Mouse (Mus musculus) right cerebral cortex, adult 18-20 months (tissue): ENCODE data around the gene Espn.
A peak's percentile ranks its signal among the peaks of the same experiment; 100 is the strongest.

Experiments used
- DNase-seq: peaks from one replicate; pipeline ENCODE4 v3.0.0; 2022; ENCODE audit warnings: mixed read lengths

The Espn gene

DNA sequence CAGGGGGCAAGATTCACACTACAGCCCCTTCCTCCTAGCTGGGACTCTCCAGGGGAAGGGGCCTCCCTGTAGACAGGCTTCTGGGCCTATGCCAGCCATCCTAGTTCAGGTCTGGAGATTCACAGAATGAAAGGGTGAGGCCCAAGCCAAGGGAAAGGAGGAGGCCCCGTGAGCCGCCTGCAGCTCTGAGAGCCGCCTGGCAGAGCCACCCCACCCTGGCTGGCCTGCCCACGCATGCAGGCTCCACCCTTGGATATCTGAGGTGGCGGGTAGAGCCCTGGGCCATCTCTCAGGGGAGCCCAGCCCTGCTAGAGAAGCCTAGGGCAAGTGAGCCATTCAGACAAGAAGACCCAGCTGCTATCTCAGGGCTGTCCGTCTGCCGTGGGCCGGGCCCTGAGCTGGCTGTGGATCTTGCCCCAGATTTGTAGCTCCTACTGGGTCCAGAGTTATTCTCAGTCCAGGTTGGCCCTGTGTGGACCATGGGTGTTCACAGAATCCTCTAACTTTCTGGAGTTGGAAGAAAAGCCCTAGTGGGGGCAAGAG is 59.3 kb downstream of the Espn start:
- no peak for DNase-seq

DNA sequence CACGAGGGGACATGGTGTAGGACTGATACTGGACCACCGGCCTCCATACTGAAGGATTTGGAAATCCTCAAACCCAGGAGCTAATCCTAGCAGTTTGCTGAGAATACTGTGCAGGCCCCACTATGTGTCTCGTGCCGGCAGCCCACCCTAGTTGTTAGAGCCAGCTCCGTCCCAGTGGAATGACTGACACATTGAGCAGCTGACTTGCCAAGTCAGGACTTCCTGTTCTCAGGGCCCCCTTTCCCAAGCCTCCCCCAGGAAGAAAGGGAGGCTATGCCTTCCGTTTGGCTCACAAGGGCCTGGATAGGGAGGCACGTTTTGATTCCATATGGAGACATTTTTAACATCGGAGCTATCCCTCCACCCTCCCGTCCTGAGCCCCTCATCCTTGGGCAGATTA is 62.0 kb downstream of the Espn start:
- no peak for DNase-seq

GRCm38 (mm10) chr4:152088556-152089120 is 63.5 kb downstream of the Espn start:
- peak; percentile 92 for DNase-seq

- DNase-seq = peak; percentile 77
These were observed 64.0 kb downstream of the Espn start for GRCm38 (mm10) chr4:152088133-152088532.

GRCm38 (mm10) chr4:152087211-152088081 is 64.7 kb downstream of the Espn start:
- no peak for DNase-seq

GRCm38 (mm10) chr4:152086505-152087210 is 65.5 kb downstream of the Espn start:
- DNase-seq = peak; percentile 71

GRCm38 (mm10) chr4:152084616-152085015 is 67.6 kb downstream of the Espn start:
- no peak for DNase-seq

DNA sequence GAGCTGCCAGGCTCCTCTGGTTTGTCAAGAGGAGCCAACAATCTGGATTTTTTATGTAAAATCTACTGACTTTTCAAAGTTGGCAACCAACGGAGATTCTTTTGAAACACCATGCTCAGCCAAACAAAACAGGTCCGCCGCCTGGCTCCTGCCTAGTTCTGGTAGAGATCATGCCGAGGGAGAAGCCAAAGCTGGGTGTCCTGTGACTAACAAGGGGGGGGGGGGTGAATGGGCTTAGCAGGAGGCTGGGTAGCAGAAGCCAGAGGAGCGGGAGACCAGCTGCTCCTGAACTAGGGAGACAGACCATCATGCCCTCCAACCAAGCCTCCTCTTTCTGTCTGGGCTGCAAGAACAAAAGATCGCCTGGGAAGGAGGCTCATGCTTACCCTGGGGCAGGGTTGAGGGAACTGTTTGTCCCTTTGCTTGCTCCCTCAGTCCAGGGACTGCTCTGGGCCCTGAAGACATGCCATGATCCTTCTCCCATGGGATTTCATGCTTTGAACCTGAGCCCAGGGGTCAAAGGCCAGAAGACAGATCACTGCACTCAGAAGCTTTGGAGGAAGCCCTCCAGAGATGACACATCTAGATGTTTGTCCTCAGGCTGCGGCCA is 68.5 kb downstream of the Espn start:
- DNase-seq = no peak

DNA sequence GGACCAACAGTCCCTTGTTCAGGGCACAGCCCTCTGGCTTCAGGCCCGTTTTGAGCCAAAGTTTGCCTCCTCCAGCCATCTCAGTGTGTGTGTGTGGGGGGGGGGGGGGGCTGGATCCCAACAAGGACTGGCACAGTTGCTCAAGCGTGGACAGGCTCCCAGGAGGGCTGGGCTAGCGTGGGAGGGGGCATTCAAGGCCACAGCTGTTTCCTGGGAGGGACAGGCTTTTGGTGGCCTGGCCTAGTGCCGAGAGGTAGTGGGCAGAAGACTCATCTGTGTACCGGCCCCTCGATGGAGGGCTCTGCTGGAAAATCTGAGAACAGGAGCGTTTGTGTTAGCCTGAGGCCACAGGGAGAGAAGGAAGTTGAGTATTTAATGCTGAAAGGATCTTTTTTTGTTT is 72.2 kb downstream of the Espn start:
- DNase-seq = no peak

DNA sequence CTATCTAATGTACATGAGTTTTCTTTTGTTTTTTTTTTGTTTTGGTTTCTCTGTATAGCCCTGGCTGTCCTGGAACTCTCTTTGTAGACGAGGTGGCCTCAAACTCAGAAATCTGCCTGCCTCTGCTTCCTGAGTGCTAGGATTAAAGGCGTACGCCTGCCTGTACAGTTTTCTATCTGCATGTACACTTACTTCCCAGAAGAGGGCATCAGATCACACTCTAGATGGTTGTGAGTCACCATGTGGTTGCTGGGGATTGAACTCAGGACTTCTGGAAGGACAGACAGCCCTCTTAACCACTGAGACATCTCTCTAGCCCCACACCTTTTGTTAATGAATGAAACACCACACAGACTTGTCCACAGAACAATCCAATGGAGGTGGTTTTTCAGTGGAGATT is 72.9 kb downstream of the Espn start:
- no peak for DNase-seq

DNA sequence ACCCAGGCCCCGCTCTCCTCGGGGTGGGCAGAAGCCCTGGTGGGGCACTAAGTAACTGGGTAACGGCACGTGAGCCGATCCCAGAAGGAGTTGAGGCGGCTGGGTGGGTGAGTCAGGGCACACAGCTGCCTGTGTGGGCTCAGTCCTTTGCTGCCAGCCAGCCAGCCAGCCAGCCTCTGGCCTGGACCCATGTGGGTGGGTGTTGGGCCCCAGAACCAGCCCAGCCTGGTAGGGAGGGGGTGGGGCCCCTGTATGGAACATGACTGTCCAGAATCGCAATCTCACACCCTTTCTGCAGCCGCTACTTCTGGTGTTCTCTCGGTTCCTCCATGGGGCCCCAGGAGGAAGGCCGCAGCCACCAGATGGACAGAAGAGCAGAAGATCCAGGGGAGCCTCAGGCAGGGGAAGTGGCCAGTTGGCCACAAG is 74.1 kb downstream of the Espn start:
- peak; percentile 52 for DNase-seq

GRCm38 (mm10) chr4:152077191-152077590 is 75.0 kb downstream of the Espn start:
- DNase-seq = no peak

- no peak for DNase-seq
These were observed 77.6 kb downstream of the Espn start for GRCm38 (mm10) chr4:152074548-152074947.

GRCm38 (mm10) chr4:152073715-152074114 is 78.5 kb downstream of the Espn start:
- DNase-seq = no peak

GRCm38 (mm10) chr4:152072655-152073054 is 79.5 kb downstream of the Espn start:
- no peak for DNase-seq

GRCm38 (mm10) chr4:152072121-152072601 is 80.0 kb downstream of the Espn start, which contains the start of gene Plekhg5:
Gene Plekhg5 (plus strand): TSS chr4:152072498.
- no peak for DNase-seq

GRCm38 (mm10) chr4:152070494-152071396 is 81.4 kb downstream of the Espn start:
- no peak for DNase-seq
